Mouse (Mus musculus) hindbrain, embryonic 11.5 days (tissue): ENCODE measurements around the gene B230118H07Rik. TPM values are rescaled to one million over a fixed set of nuclear protein-coding genes. Genes with fewer than 3 reads are reported as not detected.

ENCODE experiments used
- ATAC-seq: fragments of 200-750 bp; cut with Nextera tagmentation; 2 replicates; pipeline ENCODE4 v1.8.0; 2017; ENCODE audit warnings: mild to moderate bottlenecking, moderate TSS enrichment, moderate library complexity; ENCODE audit not compliant: low FRiP score
- DNase-seq: peaks from one replicate; pipeline ENCODE4 v3.0.0-alpha.2; 2015; ENCODE audit warnings: low spot score
- H3K27ac ChIP-seq: fragments of 300-500 bp; sonication (generic); 2 replicates; pipeline ENCODE4 v1.5.1; 2014; ENCODE audit warnings: mild to moderate bottlenecking, low read depth, low read length
- H3K27me3 ChIP-seq: fragments of 300-500 bp; sonication (generic); 2 replicates; pipeline ENCODE4 v1.6.1; 2014; ENCODE audit warnings: mild to moderate bottlenecking, low read length, moderate library complexity, mixed read lengths; ENCODE audit not compliant: control insufficient read depth, insufficient read depth
- H3K36me3 ChIP-seq: fragments of 300-500 bp; sonication (generic); 2 replicates; pipeline ENCODE4 v1.6.1; 2014; ENCODE audit warnings: mild to moderate bottlenecking, low read length, moderate library complexity, mixed read lengths; ENCODE audit not compliant: control insufficient read depth, insufficient read depth
- H3K4me1 ChIP-seq: fragments of 300-500 bp; sonication (generic); replicated peaks from 2 replicates; pipeline ENCODE4 v1.6.1; 2014; ENCODE audit warnings: low read length, mixed read lengths; ENCODE audit not compliant: control insufficient read depth, insufficient read depth
- H3K4me2 ChIP-seq: fragments of 300-500 bp; sonication (generic); replicated peaks from 2 replicates; pipeline ENCODE4 v1.6.1; 2014; ENCODE audit warnings: mild to moderate bottlenecking, low read depth, low read length
- H3K4me3 ChIP-seq: fragments of 300-500 bp; sonication (generic); 2 replicates; pipeline ENCODE4 v1.5.1; 2014; ENCODE audit warnings: low read depth, low read length
- H3K9ac ChIP-seq: fragments of 300-500 bp; sonication (generic); 2 replicates; pipeline ENCODE4 v1.6.1; 2014; ENCODE audit warnings: low read depth, low read length
- H3K9me3 ChIP-seq: fragments of 300-500 bp; sonication (generic); 2 replicates; pipeline ENCODE4 v1.6.1; 2016; ENCODE audit warnings: low read length; ENCODE audit not compliant: control insufficient read depth
- whole genome bisulfite sequencing: fragments of 180-500 bp; shearing (Covaris S2); extraction: QIAGEN DNeasy Blood & Tissue Kit; methylation state at CpG from one replicate; pipeline ENCODE4 v1.1.7; 2014; 5-methylcytosine and 5-hydroxymethylcytosine counted together
- polyA plus RNA-seq: library from polyadenylated mRNA; unstranded; fragments of >200 nt; fragmentation: Nextera tagmentation; extraction: Ambion mirVana; gene quantifications from 2 replicates; pipeline ENCODE4 v1.2.1, GENCODE M21; 2014

Gene B230118H07Rik
- polyA plus RNA-seq, 1 experiment from 2014 or later: 72.5 TPM

- Histone ChIP-seq H3K27me3 (no peaks in the 10 kb centered on the region), H3K4me1 (no peaks in the 10 kb centered on the region), H3K27ac (no peak overlapping the region), H3K4me3 (no peak overlapping the region), H3K36me3 (no peaks in the 10 kb centered on the region), H3K4me2 (no peak overlapping the region), H3K9me3 (no peaks in the 10 kb centered on the region), H3K9ac (no peak overlapping the region)
- no peak for ATAC-seq
- DNase-seq: no peak
- WGBS: 45% methylated on average over 2 of the region's 2 CpGs
Observed at GRCm38 (mm10) chr2:101624011-101624410, 25.3 kb downstream of the B230118H07Rik start.

DNA sequence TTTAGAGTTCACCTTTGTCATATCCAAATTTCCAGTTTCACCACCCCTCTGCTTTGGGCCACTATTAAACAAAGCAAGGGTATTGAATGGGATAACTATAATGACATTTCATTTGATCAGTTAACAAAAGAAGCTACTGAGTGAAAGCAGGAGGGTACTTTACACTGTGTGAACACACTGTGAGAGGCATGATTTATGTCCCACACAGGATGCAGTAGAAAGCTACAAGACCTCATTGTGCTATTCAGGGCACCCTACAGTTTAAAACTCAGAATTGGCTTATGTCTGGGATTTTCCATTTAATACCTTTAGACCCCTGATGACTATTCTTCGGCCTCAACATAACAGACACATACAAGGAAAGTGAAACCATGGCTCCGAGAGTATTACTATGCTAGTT, 26.3 kb downstream of the B230118H07Rik start:
- ATAC-seq: no peak
- H3K9ac ChIP-seq: no peak overlapping the region
- DNase-seq: no peak
- H3K4me1 ChIP-seq: no peaks in the 10 kb centered on the region
- 75% methylated on average over 2 of the region's 2 CpGs for WGBS
- H3K27ac ChIP-seq: no peak overlapping the region
- H3K36me3 ChIP-seq: no peaks in the 10 kb centered on the region
- no peaks in the 10 kb centered on the region for H3K27me3 ChIP-seq
- no peak overlapping the region for H3K4me3 ChIP-seq
- H3K9me3 ChIP-seq: no peaks in the 10 kb centered on the region
- H3K4me2 ChIP-seq: no peak overlapping the region

GRCm38 (mm10) chr2:101621611-101622010, 27.7 kb downstream of the B230118H07Rik start:
- H3K27ac ChIP-seq: no peak overlapping the region
- no peaks in the 10 kb centered on the region for H3K9me3 ChIP-seq
- DNase-seq (no peak), ATAC-seq (no peak)
- no peak overlapping the region for H3K9ac ChIP-seq
- no peaks in the 10 kb centered on the region for H3K36me3 ChIP-seq
- H3K27me3 ChIP-seq: no peaks in the 10 kb centered on the region
- H3K4me1 ChIP-seq: no peaks in the 10 kb centered on the region
- WGBS: 76% methylated on average over 7 of the region's 7 CpGs
- no peak overlapping the region for H3K4me2 ChIP-seq
- no peak overlapping the region for H3K4me3 ChIP-seq

DNA sequence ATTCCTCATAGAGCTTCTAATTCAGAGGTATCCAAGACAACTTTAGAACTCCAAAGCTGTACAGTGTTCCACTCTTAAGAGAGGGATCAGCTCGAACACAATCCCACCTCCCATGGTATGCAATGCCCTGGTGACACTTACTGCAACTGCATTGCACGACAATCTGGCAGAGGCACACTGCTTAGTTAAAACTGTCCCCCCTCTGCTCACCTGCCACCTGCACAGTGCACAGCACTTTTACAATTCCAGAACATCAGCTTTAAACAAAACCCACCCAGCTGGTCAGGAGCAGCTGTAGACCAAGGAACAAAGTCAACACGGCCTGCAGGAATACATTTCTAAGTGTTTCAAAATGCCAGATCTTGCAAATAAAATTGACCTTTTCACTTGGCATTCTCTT, 28.4 kb downstream of the B230118H07Rik start:
- no peaks in the 10 kb centered on the region for H3K36me3 ChIP-seq
- no peak overlapping the region for H3K9ac ChIP-seq
- no peaks in the 10 kb centered on the region for H3K9me3 ChIP-seq
- no peak overlapping the region for H3K4me2 ChIP-seq
- no peak for DNase-seq
- no peak for ATAC-seq
- 82% methylated on average over 3 of the region's 3 CpGs for WGBS
- no peaks in the 10 kb centered on the region for H3K27me3 ChIP-seq
- no peaks in the 10 kb centered on the region for H3K4me1 ChIP-seq
- H3K4me3 ChIP-seq: no peak overlapping the region
- H3K27ac ChIP-seq: no peak overlapping the region

DNA sequence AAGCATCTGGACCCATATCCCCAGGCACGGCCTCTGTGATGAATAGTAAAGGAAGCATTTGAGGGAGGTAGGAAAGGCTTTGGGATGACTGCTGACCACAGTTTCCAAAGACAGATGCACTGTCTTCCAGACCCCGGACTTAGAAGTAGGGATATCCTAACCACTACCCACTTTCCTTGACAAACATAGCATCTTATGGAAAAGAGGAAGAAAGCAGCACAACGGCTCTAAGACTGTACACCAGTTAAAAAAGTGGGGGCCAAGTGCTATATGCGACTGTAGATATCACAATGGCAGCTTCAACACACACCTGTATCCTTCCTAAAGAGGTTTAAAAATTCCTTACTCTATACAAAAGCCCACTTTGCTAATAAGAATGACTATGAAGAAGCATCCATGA, 31.0 kb downstream of the B230118H07Rik start:
- Histone ChIP-seq H3K36me3 (no peaks in the 10 kb centered on the region), H3K27me3 (no peaks in the 10 kb centered on the region), H3K4me3 (no peak overlapping the region), H3K9ac (no peak overlapping the region), H3K4me1 (no peaks in the 10 kb centered on the region), H3K27ac (no peak overlapping the region), H3K9me3 (no peaks in the 10 kb centered on the region), H3K4me2 (no peak overlapping the region)
- no peak for DNase-seq
- WGBS: 87% methylated on average over 4 of the region's 4 CpGs
- no peak for ATAC-seq

DNA sequence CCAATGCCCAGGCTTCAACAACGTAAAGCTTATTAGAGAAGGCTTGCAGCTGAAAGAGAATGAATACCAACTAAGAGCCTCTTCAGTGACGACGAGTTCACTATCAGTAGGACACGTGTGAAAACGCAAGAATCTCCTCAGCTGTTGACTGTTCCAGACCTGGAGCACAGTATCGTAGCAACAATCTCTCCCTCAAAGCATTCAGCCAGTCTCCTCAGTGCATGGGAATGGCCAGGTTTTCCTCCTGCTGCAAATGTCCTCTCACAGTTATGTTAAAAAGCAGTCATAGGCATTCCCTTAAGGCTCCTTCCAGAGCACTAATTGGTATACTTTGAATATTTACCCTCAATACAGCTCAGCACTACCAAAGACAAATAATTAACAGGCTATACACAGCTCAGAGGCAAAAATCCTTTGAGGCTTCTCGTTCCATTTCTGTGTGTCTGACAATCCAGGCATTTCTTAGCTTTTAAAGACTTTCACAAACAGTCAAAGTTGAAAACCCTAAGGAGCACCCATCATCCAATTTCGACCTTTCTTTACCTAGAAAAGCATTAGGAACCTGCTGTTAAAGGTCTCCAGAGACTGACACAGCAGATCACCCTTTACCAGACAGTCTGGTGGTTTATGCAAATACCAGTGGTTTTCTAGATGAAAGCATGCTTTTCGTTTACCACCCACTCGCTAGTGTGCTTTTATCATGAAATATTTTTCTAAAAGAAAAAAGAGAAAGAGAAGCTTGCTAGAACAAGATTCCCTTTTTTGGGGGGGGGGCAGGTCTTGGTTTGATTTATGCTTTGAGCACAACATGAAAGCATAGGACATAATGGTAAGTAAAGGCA, 33.6 kb downstream of the B230118H07Rik start:
- H3K27ac ChIP-seq: no peak overlapping the region
- 87% methylated on average over 10 of the region's 10 CpGs for WGBS
- no peaks in the 10 kb centered on the region for H3K36me3 ChIP-seq
- no peaks in the 10 kb centered on the region for H3K9me3 ChIP-seq
- no peak overlapping the region for H3K4me3 ChIP-seq
- H3K9ac ChIP-seq: no peak overlapping the region
- DNase-seq (no peak), ATAC-seq (no peak)
- H3K4me1 ChIP-seq: no peaks in the 10 kb centered on the region
- no peak overlapping the region for H3K4me2 ChIP-seq
- no peaks in the 10 kb centered on the region for H3K27me3 ChIP-seq

DNA sequence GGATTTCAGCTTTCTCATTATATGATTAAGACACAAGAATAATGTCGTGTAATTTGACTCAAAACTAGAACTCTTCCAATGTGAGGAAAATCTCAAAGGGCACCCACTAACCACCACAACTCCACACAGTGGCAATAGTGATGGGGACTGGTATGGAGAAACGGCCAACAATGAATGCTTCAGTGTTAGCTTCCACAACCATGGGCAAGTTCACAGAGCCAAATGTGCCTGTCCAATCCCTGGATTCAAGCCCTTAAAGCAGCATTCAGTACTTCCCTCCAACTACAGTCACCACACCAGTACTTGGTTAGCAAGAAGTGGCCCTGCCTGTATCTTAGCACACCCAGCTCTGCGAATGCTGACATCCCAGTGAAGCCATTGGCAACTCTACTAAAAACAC, 38.5 kb downstream of the B230118H07Rik start:
- no peak overlapping the region for H3K4me2 ChIP-seq
- no peak for DNase-seq
- 92% methylated on average over 3 of the region's 3 CpGs for WGBS
- no peak overlapping the region for H3K4me3 ChIP-seq
- no peak for ATAC-seq
- H3K36me3 ChIP-seq: no peaks in the 10 kb centered on the region
- H3K9ac ChIP-seq: no peak overlapping the region
- no peaks in the 10 kb centered on the region for H3K27me3 ChIP-seq
- H3K27ac ChIP-seq: no peak overlapping the region
- H3K4me1 ChIP-seq: no peaks in the 10 kb centered on the region
- H3K9me3 ChIP-seq: no peaks in the 10 kb centered on the region

GRCm38 (mm10) chr2:101608232-101608894, 41.0 kb downstream of the B230118H07Rik start:
- peak; percentile 49 for DNase-seq
- Histone ChIP-seq H3K27me3 (no peaks in the 10 kb centered on the region), H3K9ac (no peak overlapping the region), H3K4me2 (no peak overlapping the region), H3K4me1 (no peaks in the 10 kb centered on the region), H3K36me3 (no peaks in the 10 kb centered on the region), H3K4me3 (no peak overlapping the region), H3K27ac (no peak overlapping the region), H3K9me3 (no peaks in the 10 kb centered on the region)
- ATAC-seq: peak; percentile 94
- WGBS: 64% methylated on average over 7 of the region's 7 CpGs

GRCm38 (mm10) chr2:101603099-101603498, 46.2 kb downstream of the B230118H07Rik start:
- DNase-seq (no peak), ATAC-seq (no peak)
- Histone ChIP-seq H3K9ac (no peak overlapping the region), H3K36me3 (no peaks in the 10 kb centered on the region), H3K27me3 (no peaks in the 10 kb centered on the region), H3K9me3 (no peaks in the 10 kb centered on the region), H3K4me2 (no peak overlapping the region), H3K4me1 (no peaks in the 10 kb centered on the region), H3K27ac (no peak overlapping the region), H3K4me3 (no peak overlapping the region)
- WGBS: 86% methylated on average over 1 of the region's 1 CpGs
